Mouse (Mus musculus) midbrain, embryonic 12.5 days (tissue): ENCODE results near the gene Dtx2. TPM values are rescaled to one million over a fixed set of nuclear protein-coding genes. Genes with fewer than 3 reads are reported as not detected.

Source experiments
- ATAC-seq: fragments of 200-750 bp; cut with Nextera tagmentation; 2 replicates; pipeline ENCODE4 v1.8.0; 2017; ENCODE audit warnings: low read depth, moderate TSS enrichment, moderate library complexity; ENCODE audit not compliant: low FRiP score
- H3K27ac ChIP-seq: fragments of 300-500 bp; sonication (generic); replicated peaks from 2 replicates; pipeline ENCODE4 v1.5.1; 2016; ENCODE audit warnings: mild to moderate bottlenecking
- H3K27me3 ChIP-seq: fragments of 300-500 bp; sonication (generic); 2 replicates; pipeline ENCODE4 v1.6.1; 2016; ENCODE audit warnings: mild to moderate bottlenecking
- H3K36me3 ChIP-seq: fragments of 300-500 bp; sonication (generic); 2 replicates; pipeline ENCODE4 v1.6.1; 2016
- H3K4me1 ChIP-seq: fragments of 300-500 bp; sonication (generic); 2 replicates; pipeline ENCODE4 v1.6.1; 2016
- H3K4me2 ChIP-seq: fragments of 300-500 bp; sonication (generic); replicated peaks from 2 replicates; pipeline ENCODE4 v1.6.1; 2016; ENCODE audit warnings: mild to moderate bottlenecking, moderate library complexity
- H3K4me3 ChIP-seq: fragments of 300-500 bp; sonication (generic); 2 replicates; pipeline ENCODE4 v1.5.1; 2016; ENCODE audit warnings: mild to moderate bottlenecking
- H3K9ac ChIP-seq: fragments of 300-500 bp; sonication (generic); replicated peaks from 2 replicates; pipeline ENCODE4 v1.6.1; 2016; ENCODE audit warnings: mild to moderate bottlenecking, moderate library complexity
- H3K9me3 ChIP-seq: fragments of 300-500 bp; sonication (generic); 2 replicates; pipeline ENCODE4 v1.6.1; 2016; ENCODE audit warnings: mild to moderate bottlenecking
- WGBS: fragments of 180-500 bp; shearing (Covaris S2); methylation state at CpG from one replicate; pipeline ENCODE4 v1.1.7; 2016; 5-methylcytosine and 5-hydroxymethylcytosine counted together
- polyA plus RNA-seq: library from polyadenylated mRNA; unstranded; fragments of >200 nt; fragmentation: Nextera tagmentation; extraction: Ambion mirVana; gene quantifications from 2 replicates; pipeline ENCODE4 v1.2.1, GENCODE M21; 2016

Dtx2 gene
- polyA plus RNA-seq, 1 experiment from 2014 or later: 30.7 TPM

DNA sequence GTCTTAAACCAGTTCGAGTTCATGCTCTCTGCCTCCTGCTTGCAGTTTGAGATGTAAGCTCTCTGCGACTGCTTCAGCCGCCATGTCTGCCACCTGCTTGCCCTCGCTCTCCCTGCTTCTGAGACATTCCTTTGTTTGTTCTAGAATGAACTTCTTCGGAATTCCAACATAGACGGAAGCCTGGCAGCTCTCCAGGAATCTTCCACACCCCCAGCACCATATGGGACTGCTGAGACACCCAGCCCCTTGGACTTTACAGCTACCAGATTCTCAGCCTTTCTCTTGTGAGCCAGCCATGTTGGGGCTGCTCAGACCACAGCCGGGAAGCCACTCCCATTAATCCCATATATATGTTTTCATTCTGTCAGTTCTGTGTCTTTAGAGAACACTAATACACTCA, 81.7 kb downstream of the Dtx2 start:
- ATAC-seq: no peak

DNA sequence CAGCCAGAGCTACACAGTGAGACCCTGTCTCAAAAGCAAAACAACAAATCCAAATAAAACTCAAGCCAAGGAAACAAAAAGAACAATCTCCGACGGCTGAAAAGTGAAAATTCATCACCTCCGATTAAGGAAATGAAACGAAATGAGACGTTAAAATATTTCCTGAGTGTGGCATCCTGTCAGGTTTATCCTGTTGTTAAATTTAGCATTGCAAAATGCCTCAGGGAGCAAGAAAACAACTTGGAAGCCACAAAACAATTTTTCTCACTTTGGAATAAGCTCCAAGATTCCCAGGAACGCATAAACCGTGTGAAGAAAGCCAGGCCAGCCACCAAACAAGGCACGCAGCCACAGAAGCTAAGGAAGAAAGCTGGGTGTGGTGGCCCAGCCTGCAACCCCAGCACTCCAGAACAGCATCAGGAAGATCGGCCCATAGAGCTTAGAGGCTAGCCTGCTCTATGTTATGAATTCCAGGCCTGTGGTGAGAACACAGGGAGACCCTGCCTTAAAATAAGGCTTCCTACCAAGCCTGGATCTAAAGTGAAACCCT, 82.5 kb downstream of the Dtx2 start:
- no peak for ATAC-seq
- 87% methylated on average over 9 of the region's 9 CpGs for WGBS

More for the DNA sequence above, 81.7 kb downstream of the Dtx2 start:
- no peaks in the 10 kb centered on the region for H3K9me3 ChIP-seq
- WGBS: 69% methylated on average over 7 of the region's 7 CpGs
- no peaks in the 10 kb centered on the region; the same call in 1 of the 2 replicates for H3K27me3 ChIP-seq
- H3K36me3 ChIP-seq: no peaks in the 10 kb centered on the region
- no peaks in the 10 kb centered on the region for H3K4me1 ChIP-seq
- no peak overlapping the region for H3K4me2 ChIP-seq
- no peak overlapping the region for H3K27ac ChIP-seq
- H3K4me3 ChIP-seq: no peak overlapping the region
- H3K9ac ChIP-seq: no peak overlapping the region

DNA sequence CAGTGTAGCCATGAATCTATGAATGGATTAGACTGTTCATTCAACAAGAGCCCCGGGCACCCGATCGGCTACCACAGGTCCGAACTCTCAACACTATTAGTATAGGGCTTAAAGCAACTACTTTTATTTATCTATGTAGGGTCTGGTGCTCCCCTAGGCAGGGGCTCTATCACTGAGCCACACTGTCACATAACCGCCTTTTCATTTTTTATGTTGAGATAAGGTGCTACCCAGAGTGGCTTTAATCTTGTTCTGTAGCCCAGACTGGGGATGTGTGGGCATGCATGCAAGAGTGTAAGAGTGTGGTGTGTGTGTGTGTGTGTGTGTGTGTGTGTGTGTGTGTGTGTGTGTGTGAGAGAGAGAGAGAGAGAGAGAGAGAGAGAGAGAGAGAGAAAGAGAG, 83.5 kb downstream of the Dtx2 start:
- H3K4me1 ChIP-seq: no peaks in the 10 kb centered on the region
- 92% methylated on average over 5 of the region's 5 CpGs for WGBS
- no peak for ATAC-seq

More for the DNA sequence above, 82.5 kb downstream of the Dtx2 start:
- Histone ChIP-seq H3K36me3 (no peaks in the 10 kb centered on the region), H3K27me3 (no peaks in the 10 kb centered on the region; the same call in 1 of the 2 replicates), H3K27ac (no peak overlapping the region), H3K4me3 (no peak overlapping the region), H3K9ac (no peak overlapping the region), H3K4me2 (no peak overlapping the region), H3K9me3 (no peaks in the 10 kb centered on the region), H3K4me1 (no peaks in the 10 kb centered on the region)

DNA sequence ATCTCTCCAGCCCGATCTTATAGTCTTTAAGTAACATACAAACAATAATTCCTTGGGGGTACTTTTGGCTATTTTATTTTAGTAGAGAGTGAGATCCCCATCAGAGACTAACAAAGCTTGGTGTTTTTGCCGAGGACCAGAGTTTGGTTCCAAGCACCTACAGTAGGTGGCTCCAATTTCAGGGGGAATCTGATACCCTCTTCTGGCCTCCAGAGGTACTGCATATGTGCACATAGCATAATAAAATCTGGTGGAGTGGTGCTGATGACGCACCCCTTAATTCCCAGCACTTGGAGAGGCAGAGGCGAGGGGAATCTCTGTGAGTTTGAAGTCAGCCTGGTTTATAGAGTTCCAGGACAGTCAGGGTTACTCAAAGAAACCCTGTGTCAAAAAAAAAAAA, 87.7 kb downstream of the Dtx2 start:
- no peak overlapping the region for H3K4me3 ChIP-seq
- H3K27ac ChIP-seq: no peak overlapping the region
- H3K27me3 ChIP-seq: peaks cover 23% of the 10 kb centered on the region
- WGBS: 81% methylated on average over 4 of the region's 4 CpGs
- H3K36me3 ChIP-seq: no peaks in the 10 kb centered on the region
- H3K9ac ChIP-seq: no peak overlapping the region
- H3K4me1 ChIP-seq: peaks cover 18% of the 10 kb centered on the region
- no peak overlapping the region for H3K4me2 ChIP-seq
- H3K9me3 ChIP-seq: no peaks in the 10 kb centered on the region
- no peak for ATAC-seq

More for the DNA sequence above, 83.5 kb downstream of the Dtx2 start:
- Histone ChIP-seq H3K36me3 (no peaks in the 10 kb centered on the region), H3K27me3 (peaks cover 3% of the 10 kb centered on the region), H3K9ac (no peak overlapping the region), H3K4me2 (no peak overlapping the region), H3K9me3 (no peaks in the 10 kb centered on the region), H3K27ac (no peak overlapping the region), H3K4me3 (no peak overlapping the region)

Other genes with a start within 250 kb of the Dtx2 start
- 0.18 and 0.64 TPM in 2 replicates for gene Styxl1, start 216.4 kb upstream of the Dtx2 start, polyA plus RNA-seq
- gene Mdh2, start 216.3 kb upstream of the Dtx2 start, polyA plus RNA-seq: 526 and 540 TPM in 2 replicates
- 72.1 and 73.3 TPM in 2 replicates for gene Srrm3, start 187.9 kb upstream of the Dtx2 start, polyA plus RNA-seq
- 15.7 and 20.3 TPM in 2 replicates for gene Hspb1, start 106.9 kb upstream of the Dtx2 start, polyA plus RNA-seq
- 457 and 466 TPM in 2 replicates for gene Ywhag, start 60.2 kb upstream of the Dtx2 start, polyA plus RNA-seq
- 0.82 and 2.2 TPM in 2 replicates for gene Ssc4d, start 20.3 kb upstream of the Dtx2 start, polyA plus RNA-seq
- gene Zp3, start 14.7 kb upstream of the Dtx2 start, polyA plus RNA-seq: not detected in 2 replicates
- gene Upk3b, start 43.7 kb downstream of the Dtx2 start, polyA plus RNA-seq: 0.06 and 0.12 TPM in 2 replicates
- gene Upk3bl, start 59.7 kb downstream of the Dtx2 start, polyA plus RNA-seq: 1.2 and 2.3 TPM in 2 replicates
- 13.5 and 14.5 TPM in 2 replicates for gene Rasa4, start 89.1 kb downstream of the Dtx2 start, polyA plus RNA-seq
- gene Polr2j, start 121.8 kb downstream of the Dtx2 start, polyA plus RNA-seq: 224 and 227 TPM in 2 replicates
- gene Lrwd1, start 141.3 kb downstream of the Dtx2 start, polyA plus RNA-seq: 40.0 and 41.4 TPM in 2 replicates
- gene Alkbh4, start 141.3 kb downstream of the Dtx2 start, polyA plus RNA-seq: 23.5 and 26.4 TPM in 2 replicates
- gene Orai2, start 175.9 kb downstream of the Dtx2 start, polyA plus RNA-seq: 14.6 and 17.0 TPM in 2 replicates
- gene Prkrip1, start 204.2 kb downstream of the Dtx2 start, polyA plus RNA-seq: 71.4 and 79.6 TPM in 2 replicates